Mouse (Mus musculus): ENCODE results near the gene Becn1.

Becn1 gene

GRCm38 (mm10) chr11:101315665-101316500, 13.8 kb upstream of the Becn1 start, which contains the start of gene Psme3:
Gene Psme3, plus strand, starts transcription at chr11:101316213.
- in situ Hi-C loops (cut with MboI, MseI), result no loop called here

- in situ Hi-C loops (cut with MboI, MseI), result no loop called here
Measured at GRCm38 (mm10) chr11:101315082-101315650, 13.1 kb upstream of the Becn1 start.

- in situ Hi-C loops (cut with MboI, MseI), result no loop called here
Measured at GRCm38 (mm10) chr11:101314567-101314966, 12.5 kb upstream of the Becn1 start.

GRCm38 (mm10) chr11:101312150-101312549, 10.1 kb upstream of the Becn1 start:
- in situ Hi-C loops (cut with MboI, MseI), result no loop called here

- in situ Hi-C loops (cut with MboI, MseI), result no loop called here
Measured at GRCm38 (mm10) chr11:101311083-101311482, 9.0 kb upstream of the Becn1 start.

- in situ Hi-C loops (cut with MboI, MseI), result no loop called here
Measured at GRCm38 (mm10) chr11:101307744-101308143, 5.7 kb upstream of the Becn1 start.

- in situ Hi-C loops (cut with MboI, MseI), result no loop called here
Measured at GRCm38 (mm10) chr11:101301299-101302003, 635 bp downstream of the Becn1 start.

GRCm38 (mm10) chr11:101300881-101301280, 1.2 kb downstream of the Becn1 start:
- in situ Hi-C loops (cut with MboI, MseI), result no loop called here

GRCm38 (mm10) chr11:101295191-101295590, 6.9 kb downstream of the Becn1 start:
- in situ Hi-C loops (cut with MboI, MseI), result no loop called here

- in situ Hi-C loops (cut with MboI, MseI), result no loop called here
Measured at GRCm38 (mm10) chr11:101291231-101291630, 10.9 kb downstream of the Becn1 start.

GRCm38 (mm10) chr11:101287306-101287705, 14.8 kb downstream of the Becn1 start:
- in situ Hi-C loops (cut with MboI, MseI), result no loop called here

- in situ Hi-C loops (cut with MboI, MseI), result no loop called here
Measured at GRCm38 (mm10) chr11:101283805-101284204, 18.3 kb downstream of the Becn1 start.

- in situ Hi-C loops (cut with MboI, MseI), result no loop called here
Measured at GRCm38 (mm10) chr11:101282896-101283295, 19.2 kb downstream of the Becn1 start.

GRCm38 (mm10) chr11:101280837-101281236, 21.2 kb downstream of the Becn1 start:
- in situ Hi-C loops (cut with MboI, MseI), result no loop called here

- in situ Hi-C loops (cut with MboI, MseI), result no loop called here
Measured at GRCm38 (mm10) chr11:101279193-101279569, 22.9 kb downstream of the Becn1 start.

GRCm38 (mm10) chr11:101278223-101279192, 23.6 kb downstream of the Becn1 start, which contains the start of the genes Cntd1 and Coa3:
Gene Cntd1, plus strand, starts transcription at chr11:101279012.
Gene Coa3, minus strand, starts transcription at chr11:101279114.
- in situ Hi-C loops (cut with MboI, MseI), result no loop called here

GRCm38 (mm10) chr11:101277381-101278222, 24.5 kb downstream of the Becn1 start:
- in situ Hi-C loops (cut with MboI, MseI), result no loop called here

GRCm38 (mm10) chr11:101276319-101277070, 25.6 kb downstream of the Becn1 start:
- in situ Hi-C loops (cut with MboI, MseI), result no loop called here

GRCm38 (mm10) chr11:101275309-101275708, 26.8 kb downstream of the Becn1 start:
- in situ Hi-C loops (cut with MboI, MseI), result no loop called here

Measured in T-helper 2 cell (primary cell).